Mouse (Mus musculus) left cerebral cortex, postnatal 14 days (tissue): ENCODE measurements around the gene Nacad. TPM values are rescaled to one million over a fixed set of nuclear protein-coding genes. Genes with fewer than 3 reads are reported as not detected.

Experiments
- DNase-seq, 2 experiments: peaks; one replicate each; pipeline ENCODE4 v3.0.0; 2021 to 2022; ENCODE audit warnings: low spot score in 2 of 2, mixed read lengths in 1 of 2
- intact Hi-C: fragments of 180-260 bp; cut with DNase I; formaldehyde crosslinking; loops from one replicate; pipeline ENCODE4 v1.15.1; 2025
- total RNA-seq, 2 experiments: library from RNA; stranded (reverse); gene quantifications; 2 replicates each; pipeline ENCODE4 v1.2.3; 2021

Gene Nacad
- total RNA-seq, 2 experiments from 2014 or later: 59.0 to 61.0 TPM

GRCm38 (mm10) chr11:6590933-6591675 is 14.7 kb downstream of the Nacad start:
- intact Hi-C loops: no loop called here
- no peak for DNase-seq

- DNase-seq: no peak
- intact Hi-C loops: no loop called here
These were observed 16.0 kb downstream of the Nacad start for GRCm38 (mm10) chr11:6589838-6590237.

DNA sequence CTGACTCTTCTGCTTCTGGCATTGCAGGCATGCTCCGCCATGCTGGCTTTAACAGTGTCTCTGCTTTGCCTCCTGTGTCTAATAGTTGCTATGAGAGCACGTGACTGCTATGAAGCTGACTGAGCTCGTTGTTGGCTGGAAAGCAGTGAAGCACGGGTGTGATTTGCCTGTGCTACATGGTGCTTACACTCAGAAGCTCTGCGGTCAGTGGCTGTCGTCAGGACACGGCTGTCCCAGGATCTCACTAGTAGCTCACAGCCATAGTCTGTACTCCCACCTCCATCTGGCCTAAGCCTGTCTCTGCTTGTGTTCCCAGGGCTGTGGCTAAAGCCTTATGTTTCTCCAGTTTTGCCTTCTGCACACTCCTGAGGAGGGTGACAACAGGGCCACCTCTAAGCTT is 17.6 kb downstream of the Nacad start:
- intact Hi-C loops: no loop called here
- no peak for DNase-seq

DNA sequence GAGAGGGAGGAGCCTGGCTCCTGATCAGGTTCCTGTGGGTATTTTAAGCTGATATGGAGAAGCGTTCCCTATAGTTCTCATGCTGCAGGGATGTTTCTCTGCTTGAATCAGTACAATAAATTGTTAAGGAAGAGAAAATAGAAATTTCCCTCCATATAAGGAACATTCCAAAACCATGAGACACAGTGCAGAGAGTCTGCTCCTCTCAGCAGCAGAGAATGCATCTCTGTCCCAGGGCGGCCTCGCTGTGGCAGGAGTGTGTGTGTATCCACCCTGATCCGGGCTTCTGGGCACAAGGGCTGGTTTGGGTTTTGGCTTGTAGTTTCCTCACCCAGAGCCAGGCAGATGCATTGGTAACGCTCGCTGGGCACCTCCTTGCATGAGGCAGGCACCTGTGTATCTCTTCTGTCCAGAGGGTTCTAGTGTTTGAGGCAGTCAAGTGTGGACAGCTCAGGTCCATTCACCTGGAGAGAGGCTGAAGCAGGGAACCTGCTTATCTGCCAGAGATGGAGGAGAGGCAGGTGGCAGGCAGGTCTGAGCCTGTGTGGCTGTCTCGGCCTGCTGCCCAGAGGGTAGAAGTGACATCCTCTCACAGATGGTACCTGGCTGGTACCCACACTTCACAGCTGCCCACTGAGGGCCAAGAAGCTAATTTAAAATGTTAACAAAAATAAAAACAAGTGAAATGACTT is 18.5 kb downstream of the Nacad start:
- no peak for DNase-seq
- intact Hi-C loops: no loop called here

GRCm38 (mm10) chr11:6586660-6587059 is 19.2 kb downstream of the Nacad start:
- intact Hi-C loops: no loop called here
- DNase-seq: no peak

DNA sequence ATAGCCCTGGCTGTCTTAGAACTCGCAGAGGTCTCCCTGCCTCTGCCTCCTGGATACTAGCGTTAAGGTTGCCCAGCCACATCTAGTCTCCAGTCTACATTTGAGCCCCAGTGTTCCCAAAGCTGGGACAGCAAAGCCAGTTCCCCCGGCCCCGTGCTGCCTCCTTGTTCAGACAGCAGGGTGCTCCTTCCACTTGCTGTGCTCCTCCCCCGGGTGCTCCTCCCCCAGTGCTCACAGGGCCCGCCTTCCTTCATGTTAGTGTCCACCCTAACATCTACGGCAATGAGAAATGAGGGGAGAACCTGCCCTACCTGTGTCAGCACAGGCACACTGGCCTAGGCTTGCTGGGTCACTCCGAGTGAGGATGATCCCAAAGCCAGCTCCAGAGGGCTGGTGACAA is 20.1 kb downstream of the Nacad start:
- DNase-seq: no peak
- intact Hi-C loops: no loop called here

DNA sequence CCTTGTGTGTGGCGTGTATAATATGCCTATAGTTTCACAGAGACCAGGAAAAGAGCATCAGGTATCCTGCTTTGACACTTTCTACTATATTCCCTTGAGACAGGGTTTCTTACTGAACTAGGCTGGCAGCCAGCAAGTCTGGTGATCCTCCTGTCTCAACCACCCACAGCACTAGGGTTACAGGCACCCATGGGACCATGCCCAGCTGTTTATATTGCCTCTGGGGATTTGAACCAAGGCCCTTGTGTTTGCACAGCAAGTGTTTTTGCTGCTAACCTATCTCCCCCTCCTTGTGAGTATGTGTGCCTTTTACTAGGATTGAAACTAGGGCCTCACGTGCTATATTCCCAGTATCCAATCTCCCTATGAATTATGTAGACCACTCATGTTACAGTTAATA is 24.3 kb downstream of the Nacad start:
- DNase-seq: no peak
- intact Hi-C loops: no loop called here

GRCm38 (mm10) chr11:6580065-6580750 is 25.6 kb downstream of the Nacad start:
- intact Hi-C loops: no loop called here
- no peak for DNase-seq

DNA sequence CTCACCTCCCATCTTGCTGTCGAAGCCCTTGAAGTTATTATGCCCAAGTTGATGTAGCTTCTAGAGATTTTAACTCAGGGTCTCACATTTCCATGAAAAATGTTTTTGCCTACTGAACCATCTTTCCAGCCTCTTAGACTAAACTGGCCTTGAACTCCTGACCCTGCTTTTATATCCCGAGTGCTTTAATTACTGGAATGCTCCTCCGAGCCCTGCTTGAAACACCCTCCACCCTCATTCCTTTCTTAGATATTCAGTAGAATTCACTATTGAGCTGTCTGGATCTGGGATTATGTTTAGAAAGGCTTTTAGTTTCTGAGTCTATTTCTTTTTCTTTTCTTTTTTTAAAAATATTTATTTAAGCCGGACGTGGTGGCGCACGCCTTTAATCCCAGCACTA is 26.5 kb downstream of the Nacad start:
- DNase-seq: no peak
- intact Hi-C loops: no loop called here

GRCm38 (mm10) chr11:6576151-6576550 is 29.7 kb downstream of the Nacad start:
- intact Hi-C loops: no loop called here
- no peak for DNase-seq

- no peak for DNase-seq
- intact Hi-C loops: no loop called here
These were observed 36.5 kb downstream of the Nacad start for GRCm38 (mm10) chr11:6569410-6569777.

- intact Hi-C loops: no loop called here
- peak; percentile 38 to 69 for DNase-seq
These were observed 37.1 kb downstream of the Nacad start for GRCm38 (mm10) chr11:6568584-6569409.

DNA sequence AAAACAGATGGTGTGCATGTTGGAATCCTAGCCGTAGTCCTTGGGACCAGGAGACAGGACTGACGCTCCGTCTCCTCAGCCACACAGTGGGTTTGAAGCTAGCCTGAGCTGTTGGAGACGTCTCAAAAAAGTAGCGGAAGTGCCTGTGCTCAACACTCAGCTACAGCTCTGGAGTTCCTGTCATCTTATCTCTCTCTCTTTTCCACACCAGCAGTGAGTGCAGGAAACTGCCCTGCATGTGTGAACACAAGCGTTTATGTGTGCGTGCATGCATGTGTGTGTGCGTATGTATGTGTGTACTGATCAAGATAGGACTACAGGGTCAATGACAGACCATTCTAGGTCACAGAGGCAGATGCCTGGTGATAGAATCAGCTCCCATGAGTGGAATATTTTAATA is 37.9 kb downstream of the Nacad start:
- DNase-seq: no peak
- intact Hi-C loops: no loop called here

GRCm38 (mm10) chr11:6566496-6566895 is 39.4 kb downstream of the Nacad start:
- intact Hi-C loops: no loop called here
- DNase-seq: no peak

- intact Hi-C loops: no loop called here
- no peak for DNase-seq
These were observed 42.7 kb downstream of the Nacad start for GRCm38 (mm10) chr11:6563201-6563600.

GRCm38 (mm10) chr11:6562359-6562758 is 43.5 kb downstream of the Nacad start:
- intact Hi-C loops: no loop called here
- DNase-seq: no peak

DNA sequence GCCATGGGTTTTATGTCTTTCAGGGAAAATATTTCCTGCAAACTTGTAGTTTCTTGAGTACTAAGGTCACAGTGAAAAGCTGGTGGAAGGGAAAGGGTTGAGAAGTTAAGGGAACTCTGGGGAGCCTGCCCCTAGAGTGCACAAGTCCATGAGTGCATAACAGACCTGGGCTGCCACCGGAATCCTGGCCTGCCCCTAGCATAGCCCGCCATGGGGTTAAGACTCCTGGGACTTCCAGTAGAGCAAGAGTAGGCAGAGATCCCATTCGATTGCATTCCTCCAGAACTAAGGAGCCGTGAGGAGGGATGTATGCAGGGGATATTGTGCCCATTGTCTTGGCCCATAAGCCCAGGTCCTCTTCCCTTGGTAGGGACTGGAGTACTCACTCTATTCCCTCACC is 44.4 kb downstream of the Nacad start:
- intact Hi-C loops: no loop called here
- DNase-seq: no peak

GRCm38 (mm10) chr11:6560655-6561360 is 45.0 kb downstream of the Nacad start:
- intact Hi-C loops: no loop called here
- DNase-seq: no peak

- no peak for DNase-seq
- intact Hi-C loops: no loop called here
These were observed 45.9 kb downstream of the Nacad start for GRCm38 (mm10) chr11:6559996-6560395.
